Mouse (Mus musculus): ENCODE data around the gene Wdr20. TPM values are rescaled to one million over a fixed set of nuclear protein-coding genes. Genes with fewer than 3 reads are reported as not detected.

The Wdr20 gene
- polyA plus RNA-seq, 1 experiment from 2014 or later = 28.3 TPM

- Histone ChIP-seq H3K4me2 (replicated peaks) (no peak overlapping the region), H3K27me3 (no peaks in the 10 kb centered on the region), H3K9ac (replicated peaks) (no peak overlapping the region), H3K9me3 (no peaks in the 10 kb centered on the region), H3K27ac (no peak overlapping the region), H3K36me3 (peaks cover 25% of the 10 kb centered on the region), H3K4me3 (replicated peaks) (no peak overlapping the region), H3K4me1 (replicated peaks) (peaks cover 5% of the 10 kb centered on the region; the same call in 1 of the 2 replicates)
- ATAC-seq = no peak
- WGBS = 86% methylated on average over 4 of the region's 4 CpGs
These were observed 52.8 kb downstream of the Wdr20 start for GRCm38 (mm10) chr12:110790580-110790979.

- ATAC-seq = no peak
- Histone ChIP-seq H3K4me3 (replicated peaks) (no peak overlapping the region), H3K27me3 (no peaks in the 10 kb centered on the region), H3K9me3 (no peaks in the 10 kb centered on the region), H3K9ac (replicated peaks) (no peak overlapping the region), H3K27ac (no peak overlapping the region), H3K4me1 (replicated peaks) (peaks cover 5% of the 10 kb centered on the region; the same call in 1 of the 2 replicates), H3K36me3 (peaks cover 25% of the 10 kb centered on the region), H3K4me2 (replicated peaks) (no peak overlapping the region)
- 94% methylated on average over 8 of the region's 8 CpGs for WGBS
These were observed 53.3 kb downstream of the Wdr20 start for GRCm38 (mm10) chr12:110791026-110791425.

- H3K9ac ChIP-seq (replicated peaks) = no peak overlapping the region
- H3K36me3 ChIP-seq = peaks cover 21% of the 10 kb centered on the region
- H3K4me2 ChIP-seq (replicated peaks) = no peak overlapping the region
- ATAC-seq = no peak
- no peak overlapping the region for H3K4me3 ChIP-seq (replicated peaks)
- no peaks in the 10 kb centered on the region for H3K9me3 ChIP-seq
- 92% methylated on average over 6 of the region's 6 CpGs for WGBS
- H3K4me1 ChIP-seq (replicated peaks) = peaks cover 5% of the 10 kb centered on the region; the same call in 1 of the 2 replicates
- H3K27me3 ChIP-seq = no peaks in the 10 kb centered on the region
- H3K27ac ChIP-seq = no peak overlapping the region
These were observed 57.3 kb downstream of the Wdr20 start for GRCm38 (mm10) chr12:110795035-110795434.

- H3K36me3 ChIP-seq = peaks cover 21% of the 10 kb centered on the region
- ATAC-seq = no peak
- H3K4me3 ChIP-seq (replicated peaks) = no peak overlapping the region
- H3K4me2 ChIP-seq (replicated peaks) = no peak overlapping the region
- H3K27me3 ChIP-seq = no peaks in the 10 kb centered on the region
- H3K27ac ChIP-seq = no peak overlapping the region
- 90% methylated on average over 6 of the region's 6 CpGs for WGBS
- no peaks in the 10 kb centered on the region for H3K9me3 ChIP-seq
- H3K9ac ChIP-seq (replicated peaks) = no peak overlapping the region
- peaks cover 5% of the 10 kb centered on the region; the same call in 1 of the 2 replicates for H3K4me1 ChIP-seq (replicated peaks)
These were observed 59.0 kb downstream of the Wdr20 start for GRCm38 (mm10) chr12:110796748-110797147.

- WGBS = 91% methylated on average over 6 of the region's 6 CpGs
- Histone ChIP-seq H3K9me3 (no peaks in the 10 kb centered on the region), H3K4me2 (replicated peaks) (no peak overlapping the region), H3K4me3 (replicated peaks) (no peak overlapping the region), H3K27ac (no peak overlapping the region), H3K4me1 (replicated peaks) (peaks cover 7% of the 10 kb centered on the region; the same call in 1 of the 2 replicates), H3K27me3 (no peaks in the 10 kb centered on the region), H3K36me3 (peaks cover 25% of the 10 kb centered on the region), H3K9ac (replicated peaks) (no peak overlapping the region)
- no peak for ATAC-seq
These were observed 59.5 kb downstream of the Wdr20 start for GRCm38 (mm10) chr12:110797202-110797601.

- Histone ChIP-seq H3K27ac (no peak overlapping the region), H3K27me3 (no peaks in the 10 kb centered on the region), H3K9me3 (no peaks in the 10 kb centered on the region), H3K4me3 (replicated peaks) (no peak overlapping the region), H3K4me2 (replicated peaks) (no peak overlapping the region), H3K36me3 (peaks cover 23% of the 10 kb centered on the region; the same call in 1 of the 2 replicates), H3K4me1 (replicated peaks) (peaks cover 9% of the 10 kb centered on the region; the same call in 1 of the 2 replicates), H3K9ac (replicated peaks) (no peak overlapping the region)
- ATAC-seq = no peak
- 93% methylated on average over 10 of the region's 10 CpGs for WGBS
These were observed 60.2 kb downstream of the Wdr20 start for GRCm38 (mm10) chr12:110797842-110798431.

- Histone ChIP-seq H3K27me3 (no peaks in the 10 kb centered on the region), H3K36me3 (peaks cover 12% of the 10 kb centered on the region; the same call in 1 of the 2 replicates), H3K4me2 (replicated peaks) (no peak overlapping the region), H3K4me3 (replicated peaks) (no peak overlapping the region), H3K9ac (replicated peaks) (no peak overlapping the region), H3K27ac (no peak overlapping the region), H3K9me3 (no peaks in the 10 kb centered on the region), H3K4me1 (replicated peaks) (peaks cover 16% of the 10 kb centered on the region)
- 97% methylated on average over 4 of the region's 4 CpGs for WGBS
- no peak for ATAC-seq
These were observed 61.5 kb downstream of the Wdr20 start for GRCm38 (mm10) chr12:110799226-110799625.

GRCm38 (mm10) chr12:110801876-110802464 is 64.2 kb downstream of the Wdr20 start:
- 88% methylated on average over 10 of the region's 10 CpGs for WGBS
- Histone ChIP-seq H3K27me3 (no peaks in the 10 kb centered on the region), H3K36me3 (0 out of 2 replicates have a peak, but pooled peaks cover 18% of the 10 kb centered on the region), H3K4me2 (replicated peaks) (no peak overlapping the region), H3K9me3 (no peaks in the 10 kb centered on the region), H3K27ac (no peak overlapping the region), H3K4me3 (replicated peaks) (no peak overlapping the region), H3K9ac (replicated peaks) (no peak overlapping the region), H3K4me1 (replicated peaks) (peaks cover 20% of the 10 kb centered on the region)
- no peak for ATAC-seq

GRCm38 (mm10) chr12:110802674-110803297 is 65.0 kb downstream of the Wdr20 start:
- WGBS = 92% methylated on average over 5 of the region's 5 CpGs
- no peak for ATAC-seq
- H3K9me3 ChIP-seq = no peaks in the 10 kb centered on the region

GRCm38 (mm10) chr12:110804261-110804660 is 66.5 kb downstream of the Wdr20 start:
- peaks cover 34% of the 10 kb centered on the region for H3K4me1 ChIP-seq (replicated peaks)
- H3K4me3 ChIP-seq (replicated peaks) = no peak overlapping the region
- no peaks in the 10 kb centered on the region for H3K27me3 ChIP-seq
- no peak overlapping the region for H3K27ac ChIP-seq
- ATAC-seq = peak; percentile 63; the same call in 1 of the 2 replicates
- peaks cover 29% of the 10 kb centered on the region; the same call in 1 of the 2 replicates for H3K36me3 ChIP-seq
- WGBS = 22% methylated on average over 10 of the region's 10 CpGs
- H3K9me3 ChIP-seq = no peaks in the 10 kb centered on the region
- H3K4me2 ChIP-seq (replicated peaks) = no peak overlapping the region
- no peak overlapping the region for H3K9ac ChIP-seq (replicated peaks)

More at GRCm38 (mm10) chr12:110802674-110803297, 65.0 kb downstream of the Wdr20 start:
- peaks cover 23% of the 10 kb centered on the region for H3K4me1 ChIP-seq (replicated peaks)
- H3K27ac ChIP-seq = no peak overlapping the region
- no peaks in the 10 kb centered on the region for H3K27me3 ChIP-seq
- H3K4me2 ChIP-seq (replicated peaks) = no peak overlapping the region
- no peak overlapping the region for H3K4me3 ChIP-seq (replicated peaks)
- peak overlapping the region; percentile 39 for H3K9ac ChIP-seq (replicated peaks)
- H3K36me3 ChIP-seq = peaks cover 23% of the 10 kb centered on the region; the same call in 1 of the 2 replicates

- H3K27ac ChIP-seq = no peak overlapping the region
- ATAC-seq = no peak
These were observed 68.7 kb downstream of the Wdr20 start for GRCm38 (mm10) chr12:110806301-110806970.

GRCm38 (mm10) chr12:110808430-110808829 is 70.7 kb downstream of the Wdr20 start:
- ATAC-seq = 0 out of 2 replicates have a peak, but pooled peaks have one; percentile 47
- no peak overlapping the region for H3K27ac ChIP-seq
- H3K27me3 ChIP-seq = no peaks in the 10 kb centered on the region
- H3K4me1 ChIP-seq (replicated peaks) = peaks cover 27% of the 10 kb centered on the region
- peaks cover 56% of the 10 kb centered on the region for H3K36me3 ChIP-seq
- WGBS = 15% methylated on average over 10 of the region's 10 CpGs
- H3K4me3 ChIP-seq (replicated peaks) = no peak overlapping the region
- H3K4me2 ChIP-seq (replicated peaks) = no peak overlapping the region
- no peak overlapping the region for H3K9ac ChIP-seq (replicated peaks)
- H3K9me3 ChIP-seq = no peaks in the 10 kb centered on the region

More at GRCm38 (mm10) chr12:110806301-110806970, 68.7 kb downstream of the Wdr20 start:
- H3K9me3 ChIP-seq = no peaks in the 10 kb centered on the region
- no peak overlapping the region for H3K9ac ChIP-seq (replicated peaks)
- H3K4me2 ChIP-seq (replicated peaks) = no peak overlapping the region
- no peak overlapping the region for H3K4me3 ChIP-seq (replicated peaks)
- no peaks in the 10 kb centered on the region for H3K27me3 ChIP-seq
- peaks cover 46% of the 10 kb centered on the region; the same call in 1 of the 2 replicates for H3K36me3 ChIP-seq
- WGBS = 73% methylated on average over 3 of the region's 3 CpGs
- H3K4me1 ChIP-seq (replicated peaks) = peaks cover 34% of the 10 kb centered on the region
